Mouse (Mus musculus) forebrain, embryonic 11.5 days (tissue): ENCODE data around the gene Gm47985. TPM values are rescaled to one million over a fixed set of nuclear protein-coding genes. Genes with fewer than 3 reads are reported as not detected.
"Not testable (repeated sequence)": the region's sequence is repeated elsewhere in the genome, so short reads cannot be mapped to it uniquely, and the experiment has no call there.

Experiments used
- ATAC-seq: fragments of 200-750 bp; cut with Nextera tagmentation; replicated peaks from 2 replicates; pipeline ENCODE4 v1.8.0; 2017; ENCODE audit warnings: moderate TSS enrichment; ENCODE audit not compliant: low FRiP score
- DNase-seq: peaks from one replicate; pipeline ENCODE4 v3.0.0-alpha.2; 2017; ENCODE audit warnings: low spot score
- H3K27ac ChIP-seq: fragments of 300-500 bp; sonication (generic); 2 replicates; pipeline ENCODE4 v1.5.1; 2014; ENCODE audit warnings: low read depth, low read length
- H3K27me3 ChIP-seq: fragments of 300-500 bp; sonication (generic); 2 replicates; pipeline ENCODE4 v1.6.1; 2014; ENCODE audit warnings: mild to moderate bottlenecking, low read length, mixed read lengths; ENCODE audit not compliant: control insufficient read depth, insufficient read depth
- H3K36me3 ChIP-seq: fragments of 300-500 bp; sonication (generic); 2 replicates; pipeline ENCODE4 v1.6.1; 2014; ENCODE audit warnings: mild to moderate bottlenecking, low read length, moderate library complexity, mixed read lengths; ENCODE audit not compliant: control insufficient read depth, insufficient read depth
- H3K4me1 ChIP-seq: fragments of 300-500 bp; sonication (generic); replicated peaks from 2 replicates; pipeline ENCODE4 v1.6.1; 2014; ENCODE audit warnings: low read length, mixed read lengths; ENCODE audit not compliant: control insufficient read depth, insufficient read depth
- H3K4me2 ChIP-seq: fragments of 300-500 bp; sonication (generic); 2 replicates; pipeline ENCODE4 v1.6.1; 2014; ENCODE audit warnings: low read depth, mild to moderate bottlenecking, low read length, moderate library complexity, mixed read lengths; ENCODE audit not compliant: severe bottlenecking
- H3K4me3 ChIP-seq: fragments of 300-500 bp; sonication (generic); 2 replicates; pipeline ENCODE4 v1.5.1; 2014; ENCODE audit warnings: low read depth, low read length
- H3K9ac ChIP-seq: fragments of 300-500 bp; sonication (generic); 2 replicates; pipeline ENCODE4 v1.6.1; 2014; ENCODE audit warnings: low read length
- H3K9me3 ChIP-seq: fragments of 300-500 bp; sonication (generic); 2 replicates; pipeline ENCODE4 v1.6.1; 2016; ENCODE audit warnings: low read length, mixed read lengths; ENCODE audit not compliant: control insufficient read depth
- WGBS: fragments of 180-500 bp; shearing (Covaris S2); extraction: QIAGEN DNeasy Blood & Tissue Kit; methylation state at CpG from one replicate; pipeline ENCODE4 v1.1.7; 2014; 5-methylcytosine and 5-hydroxymethylcytosine counted together
- polyA plus RNA-seq: library from polyadenylated mRNA; unstranded; fragments of >200 nt; fragmentation: Nextera tagmentation; extraction: Ambion mirVana; gene quantifications from 2 replicates; pipeline ENCODE4 v1.2.1, GENCODE M21; 2014

The Gm47985 gene
- polyA plus RNA-seq, 1 experiment from 2014 or later = 0.87 TPM

GRCm38 (mm10) chr1:151188469-151188868 is 6.1 kb downstream of the Gm47985 start:
- no peaks in the 10 kb centered on the region for H3K27me3 ChIP-seq
- no peaks in the 10 kb centered on the region for H3K9me3 ChIP-seq
- H3K27ac ChIP-seq = no peak overlapping the region
- WGBS = 87% methylated on average over 4 of the region's 4 CpGs
- no peak overlapping the region for H3K9ac ChIP-seq
- DNase-seq (no peak), ATAC-seq (no peak)
- H3K36me3 ChIP-seq = no peaks in the 10 kb centered on the region
- H3K4me3 ChIP-seq = no peak overlapping the region
- H3K4me2 ChIP-seq = no peak overlapping the region
- no peaks in the 10 kb centered on the region for H3K4me1 ChIP-seq

GRCm38 (mm10) chr1:151192075-151192474 is 9.7 kb downstream of the Gm47985 start, which contains the start of gene Gm8947:
TSS of gene Gm8947 (plus strand) at chr1:151192376.
- not testable (repeated sequence) for ATAC-seq, H3K4me1 ChIP-seq, DNase-seq, H3K4me3 ChIP-seq, H3K9me3 ChIP-seq, H3K36me3 ChIP-seq, H3K27ac ChIP-seq, H3K4me2 ChIP-seq, H3K9ac ChIP-seq, H3K27me3 ChIP-seq
- no CpG with 5 or more reads among the region's 7 CpGs for WGBS

- H3K27me3 ChIP-seq, ATAC-seq, H3K4me2 ChIP-seq, H3K27ac ChIP-seq, DNase-seq, H3K4me3 ChIP-seq, H3K9me3 ChIP-seq, H3K9ac ChIP-seq, H3K36me3 ChIP-seq, H3K4me1 ChIP-seq: not testable (repeated sequence)
- WGBS = 95% methylated on average over 14 of the region's 15 CpGs
Measured at GRCm38 (mm10) chr1:151192739-151193138, 10.4 kb downstream of the Gm47985 start.

GRCm38 (mm10) chr1:151195986-151196385 is 13.6 kb downstream of the Gm47985 start:
- 57% methylated on average over 4 of the region's 4 CpGs for WGBS
- not testable (repeated sequence) for H3K9ac ChIP-seq, ATAC-seq, H3K4me2 ChIP-seq, H3K27ac ChIP-seq, H3K9me3 ChIP-seq, H3K27me3 ChIP-seq, H3K4me3 ChIP-seq, H3K36me3 ChIP-seq, DNase-seq, H3K4me1 ChIP-seq

- H3K4me2 ChIP-seq, H3K9me3 ChIP-seq, H3K4me3 ChIP-seq, H3K4me1 ChIP-seq, H3K36me3 ChIP-seq, DNase-seq, ATAC-seq, H3K27me3 ChIP-seq, H3K9ac ChIP-seq, H3K27ac ChIP-seq: not testable (repeated sequence)
- WGBS = 83% methylated on average over 3 of the region's 3 CpGs
Measured at GRCm38 (mm10) chr1:151196690-151197089, 14.4 kb downstream of the Gm47985 start.

GRCm38 (mm10) chr1:151198120-151198519 is 15.8 kb downstream of the Gm47985 start, which contains the start of gene Gm47995:
TSS of gene Gm47995 (plus strand) at chr1:151198448.
- not testable (repeated sequence) for H3K9ac ChIP-seq, DNase-seq, H3K36me3 ChIP-seq, H3K4me3 ChIP-seq, H3K27me3 ChIP-seq, H3K4me1 ChIP-seq, H3K27ac ChIP-seq, ATAC-seq, H3K9me3 ChIP-seq, H3K4me2 ChIP-seq
- 90% methylated on average over 2 of the region's 4 CpGs for WGBS

GRCm38 (mm10) chr1:151200620-151201019 is 18.3 kb downstream of the Gm47985 start:
- not testable (repeated sequence) for H3K27me3 ChIP-seq, H3K4me3 ChIP-seq, H3K4me1 ChIP-seq, H3K9ac ChIP-seq, H3K4me2 ChIP-seq, DNase-seq, H3K9me3 ChIP-seq, H3K36me3 ChIP-seq, H3K27ac ChIP-seq
- ATAC-seq = 0 out of 2 replicates have a peak, but pooled peaks have one; percentile 46

GRCm38 (mm10) chr1:151202771-151203170 is 20.4 kb downstream of the Gm47985 start:
- H3K4me1 ChIP-seq, H3K27me3 ChIP-seq, DNase-seq, H3K36me3 ChIP-seq, H3K9ac ChIP-seq, H3K27ac ChIP-seq, H3K4me3 ChIP-seq, H3K9me3 ChIP-seq, ATAC-seq, H3K4me2 ChIP-seq: not testable (repeated sequence)
- 89% methylated on average over 3 of the region's 5 CpGs for WGBS

- H3K9me3 ChIP-seq, H3K9ac ChIP-seq, ATAC-seq, DNase-seq, H3K27me3 ChIP-seq, H3K27ac ChIP-seq, H3K4me1 ChIP-seq, H3K4me2 ChIP-seq, H3K36me3 ChIP-seq, H3K4me3 ChIP-seq: not testable (repeated sequence)
- no CpG with 5 or more reads among the region's 6 CpGs for WGBS
Measured at GRCm38 (mm10) chr1:151203818-151204217, 21.5 kb downstream of the Gm47985 start, which contains the start of gene 3110040M04Rik. TSS of gene 3110040M04Rik (plus strand) at chr1:151204121.
